Mouse (Mus musculus) layer of hippocampus, postnatal 25 days (tissue): ENCODE measurements around the gene Sec61g. TPM values are rescaled to one million over a fixed set of nuclear protein-coding genes. Genes with fewer than 3 reads are reported as not detected.
"Not testable (repeated sequence)": the region's sequence is repeated elsewhere in the genome, so short reads cannot be mapped to it uniquely, and the experiment has no call there.

Source experiments
- DNase-seq, 2 experiments: peaks; one replicate each; pipeline ENCODE4 v3.0.0; 2022; ENCODE audit warnings: mixed read lengths in 2 of 2, low spot score in 1 of 2; ENCODE audit errors: extremely low spot score in 1 of 2
- total RNA-seq, 2 experiments: library from RNA; stranded (reverse); gene quantifications; 2 replicates each; pipeline ENCODE4 v1.2.3; 2021

Gene Sec61g
- total RNA-seq: 1 to 10 TPM; 7.7 to 9.4 TPM

GRCm38 (mm10) chr11:16508052-16508654, at the start of gene Sec61g:
Gene Sec61g, minus strand, starts transcription at chr11:16508484.
- DNase-seq: peak; percentile 86 to 88

- DNase-seq: no peak
These were observed 38.3 kb upstream of the Sec61g start for GRCm38 (mm10) chr11:16546421-16547163.

GRCm38 (mm10) chr11:16537379-16537778, 29.1 kb upstream of the Sec61g start:
- no peak for DNase-seq

GRCm38 (mm10) chr11:16534582-16535553, 26.6 kb upstream of the Sec61g start:
- DNase-seq: no peak

- DNase-seq: no peak
These were observed 24.6 kb upstream of the Sec61g start for GRCm38 (mm10) chr11:16532877-16533276.

GRCm38 (mm10) chr11:16528909-16529308, 20.6 kb upstream of the Sec61g start:
- DNase-seq: no peak

GRCm38 (mm10) chr11:16528391-16528790, 20.1 kb upstream of the Sec61g start:
- no peak for DNase-seq

- no peak for DNase-seq
These were observed 19.5 kb upstream of the Sec61g start for GRCm38 (mm10) chr11:16527743-16528142.

GRCm38 (mm10) chr11:16526467-16526866, 18.2 kb upstream of the Sec61g start:
- no peak for DNase-seq

GRCm38 (mm10) chr11:16525724-16526123, 17.4 kb upstream of the Sec61g start:
- no peak for DNase-seq

- no peak for DNase-seq
These were observed 16.8 kb upstream of the Sec61g start for GRCm38 (mm10) chr11:16524917-16525640.

GRCm38 (mm10) chr11:16515081-16515480, 6.8 kb upstream of the Sec61g start:
- not testable (repeated sequence) for DNase-seq

GRCm38 (mm10) chr11:16514221-16514620, 5.9 kb upstream of the Sec61g start:
- not testable (repeated sequence) for DNase-seq

GRCm38 (mm10) chr11:16507385-16508051, 766 bp downstream of the Sec61g start:
- DNase-seq: no peak

GRCm38 (mm10) chr11:16505999-16506398, 2.3 kb downstream of the Sec61g start:
- DNase-seq: no peak

- DNase-seq: no peak
These were observed 5.1 kb downstream of the Sec61g start for GRCm38 (mm10) chr11:16503150-16503549.

- no peak for DNase-seq
These were observed 5.5 kb downstream of the Sec61g start for GRCm38 (mm10) chr11:16502744-16503143.

GRCm38 (mm10) chr11:16498756-16499680, 9.3 kb downstream of the Sec61g start:
- no peak for DNase-seq
